Mouse (Mus musculus): ENCODE data around the gene Pik3c2b.

Pik3c2b gene

GRCm38 (mm10) chr1:133073327-133073856 lies 27.9 kb downstream of the Pik3c2b start:
- DNase-seq = peak; percentile 58

DNA sequence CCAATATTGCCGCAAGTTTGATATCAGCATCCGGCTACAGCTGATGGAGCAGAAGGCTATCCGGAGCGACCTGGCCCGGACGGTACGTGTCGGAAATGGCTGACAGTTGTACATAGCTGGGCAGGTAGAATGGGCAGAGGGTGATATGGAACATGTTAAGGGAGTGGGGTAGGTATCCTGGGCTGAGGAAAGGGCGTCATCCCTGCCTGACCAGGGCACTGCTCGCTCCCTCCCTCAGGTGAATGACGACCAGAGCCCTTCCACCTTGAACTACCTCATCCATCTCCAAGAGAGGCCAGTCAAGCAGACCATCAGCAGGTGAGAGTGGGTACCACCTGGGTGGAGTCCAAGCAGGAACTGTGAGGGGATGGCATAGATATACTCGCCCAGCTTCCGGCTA lies 29.1 kb downstream of the Pik3c2b start:
- no peak for DNase-seq

DNA sequence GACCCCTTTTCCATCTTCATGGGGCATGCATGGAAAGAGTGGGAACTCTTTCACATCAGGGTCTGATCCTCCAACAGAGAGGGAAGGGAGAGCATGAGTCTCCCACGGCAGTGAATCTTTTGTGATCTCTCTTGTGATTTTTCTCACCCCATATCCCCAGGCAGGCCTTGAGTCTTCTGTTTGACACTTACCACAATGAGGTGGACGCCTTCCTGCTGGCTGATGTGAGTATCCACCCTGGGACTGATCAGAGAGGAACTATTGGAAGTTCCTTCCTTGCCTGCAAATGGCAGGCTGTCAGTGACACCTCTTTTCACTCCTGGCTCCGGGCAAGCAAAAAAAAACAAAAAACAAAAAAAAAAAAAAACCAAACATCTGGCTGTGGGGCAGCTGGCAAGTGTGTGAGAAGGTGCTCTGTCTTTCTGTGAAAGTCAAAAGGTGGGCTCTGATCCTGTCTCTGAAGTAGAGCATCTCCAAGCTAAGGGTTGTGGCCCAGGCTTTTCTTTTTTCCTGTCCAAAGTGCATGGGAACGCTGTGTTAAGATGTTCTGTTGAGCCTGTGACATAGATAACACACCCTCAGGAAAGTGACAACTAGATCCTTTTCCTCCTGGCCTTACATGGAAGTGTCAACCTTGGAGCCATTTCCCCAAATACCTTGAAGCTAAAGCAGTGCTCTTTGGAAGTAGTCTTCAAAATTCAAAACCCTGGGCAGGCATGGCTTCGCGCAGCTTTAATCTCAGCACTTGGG lies 30.4 kb downstream of the Pik3c2b start:
- no peak for DNase-seq

- no peak for DNase-seq
Observed at GRCm38 (mm10) chr1:133076681-133077514, 31.4 kb downstream of the Pik3c2b start.

- no peak for DNase-seq
Observed at GRCm38 (mm10) chr1:133077606-133078337, 32.3 kb downstream of the Pik3c2b start.

DNA sequence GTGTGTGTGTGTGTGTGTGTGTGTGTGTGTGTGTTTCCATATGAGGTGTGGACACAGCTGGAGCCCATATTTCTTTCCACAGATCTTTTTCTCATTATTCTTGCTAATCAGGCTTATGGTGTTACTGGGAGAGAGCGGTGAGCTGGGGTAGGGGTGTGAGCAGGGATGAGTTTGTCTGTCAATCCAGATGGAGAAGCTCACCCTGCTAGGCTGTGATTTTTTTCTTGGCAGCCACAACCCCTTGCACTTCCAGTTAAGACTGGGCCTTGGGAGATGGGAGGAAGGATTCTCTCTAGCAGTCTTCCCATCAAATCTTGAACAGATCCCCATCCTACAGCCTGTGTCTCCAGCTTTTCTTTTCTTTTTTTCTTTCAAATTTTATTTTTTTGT lies 32.9 kb downstream of the Pik3c2b start:
- no peak for DNase-seq

GRCm38 (mm10) chr1:133079509-133079908 lies 34.0 kb downstream of the Pik3c2b start:
- no peak for DNase-seq

- no peak for DNase-seq
Observed at GRCm38 (mm10) chr1:133080079-133080561, 34.7 kb downstream of the Pik3c2b start.

- no peak for DNase-seq
Observed at GRCm38 (mm10) chr1:133080717-133081116, 35.2 kb downstream of the Pik3c2b start.

GRCm38 (mm10) chr1:133083003-133083546 lies 37.6 kb downstream of the Pik3c2b start:
- no peak for DNase-seq

- DNase-seq = peak; percentile 27
Observed at GRCm38 (mm10) chr1:133083942-133084625, 38.6 kb downstream of the Pik3c2b start.

GRCm38 (mm10) chr1:133084708-133085416 lies 39.4 kb downstream of the Pik3c2b start:
- DNase-seq = no peak

DNA sequence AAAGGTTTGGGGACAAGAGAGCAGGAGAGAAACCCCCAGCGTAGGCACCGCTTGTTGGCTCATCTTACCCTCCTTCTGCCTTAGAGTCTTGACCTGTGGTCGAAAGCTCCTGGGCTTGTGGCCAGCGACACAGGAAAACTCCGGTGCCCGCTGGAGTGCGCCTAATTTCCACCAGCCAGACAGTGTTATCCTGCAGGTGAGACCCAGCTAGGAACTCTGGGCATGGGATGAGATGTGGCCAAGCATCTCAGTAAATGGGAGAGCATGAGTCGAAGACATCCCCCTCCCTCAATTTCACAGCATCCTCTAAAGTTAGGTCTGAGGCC lies 39.9 kb downstream of the Pik3c2b start:
- DNase-seq = peak; percentile 69

DNA sequence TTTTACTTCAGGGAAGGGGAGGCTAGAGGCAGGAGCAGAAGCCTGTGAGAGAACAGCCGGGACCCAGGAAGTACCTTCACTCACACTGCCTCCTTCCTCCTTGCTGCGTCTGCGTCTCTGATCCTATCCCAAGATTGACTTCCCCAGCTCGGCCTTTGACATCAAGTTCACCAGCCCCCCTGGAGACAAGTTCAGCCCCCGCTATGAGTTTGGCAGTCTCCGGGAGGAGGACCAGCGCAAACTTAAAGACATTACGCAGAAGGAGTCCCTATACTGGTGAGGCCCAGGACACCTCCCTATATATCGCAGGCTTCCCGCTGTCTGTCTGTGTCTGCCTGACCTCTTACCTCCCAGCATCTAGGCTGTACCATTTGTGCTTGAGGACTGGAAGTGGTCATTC lies 41.3 kb downstream of the Pik3c2b start:
- no peak for DNase-seq

GRCm38 (mm10) chr1:133087206-133087905 lies 41.9 kb downstream of the Pik3c2b start:
- DNase-seq = peak; percentile 73

DNA sequence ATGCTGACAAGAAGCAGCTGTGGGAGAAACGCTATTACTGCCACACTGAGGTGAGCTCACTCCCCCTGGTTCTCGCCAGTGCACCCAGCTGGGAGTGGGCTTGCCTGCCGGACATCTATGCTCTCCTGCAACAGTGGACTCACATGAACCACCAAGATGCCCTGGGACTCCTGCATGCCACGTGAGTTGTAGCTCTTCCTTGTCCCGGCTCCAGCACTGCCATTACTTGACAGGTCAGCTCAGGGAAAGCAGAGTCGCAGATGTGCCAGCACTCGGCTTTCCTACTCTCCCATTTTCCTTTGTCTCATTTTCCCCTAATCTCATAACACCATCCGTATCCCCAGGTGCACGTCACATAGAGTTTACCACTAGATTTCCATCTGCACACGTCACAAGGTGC lies 42.7 kb downstream of the Pik3c2b start:
- DNase-seq = no peak

DNA sequence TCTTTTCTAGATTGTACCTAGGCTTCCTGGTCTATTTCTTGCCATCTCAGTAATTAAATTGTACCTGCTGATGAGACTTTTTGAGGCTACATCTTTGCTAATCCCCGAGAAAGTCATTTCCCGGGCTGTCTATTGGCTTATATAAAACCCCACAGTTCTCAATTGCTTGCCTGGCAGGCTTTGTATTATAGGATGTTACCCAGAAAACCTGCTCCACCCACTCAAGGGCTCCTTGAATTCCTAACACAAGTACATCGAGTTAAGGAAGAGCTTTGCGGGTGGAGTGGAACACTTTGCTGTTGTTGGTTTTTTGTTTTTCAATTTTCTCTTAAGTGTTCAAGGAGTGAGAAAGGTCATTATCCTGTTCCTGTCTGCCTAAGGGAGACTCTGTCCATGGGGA lies 43.9 kb downstream of the Pik3c2b start:
- no peak for DNase-seq

DNA sequence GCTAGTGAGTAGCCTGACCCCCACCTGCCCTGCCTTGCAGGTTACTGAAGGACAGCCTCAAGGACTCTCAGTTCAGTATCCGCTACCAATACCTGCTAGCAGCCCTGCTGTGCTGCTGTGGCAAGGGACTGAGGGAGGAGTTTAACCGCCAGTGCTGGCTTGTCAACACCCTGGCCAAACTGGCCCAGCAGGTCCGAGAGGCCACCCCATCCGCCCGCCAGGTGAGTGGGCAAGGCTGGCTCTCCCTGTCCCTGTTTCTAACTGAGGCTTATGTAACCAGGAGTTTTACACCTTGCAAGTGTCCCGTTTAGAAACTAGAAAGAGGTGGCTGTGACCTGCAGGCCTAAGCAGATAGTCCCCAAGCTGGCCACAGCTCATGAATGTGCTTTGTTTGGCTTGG lies 45.2 kb downstream of the Pik3c2b start:
- peak; percentile 80 for DNase-seq

- no peak for DNase-seq
Observed at GRCm38 (mm10) chr1:133091483-133091882, 46.0 kb downstream of the Pik3c2b start.

DNA sequence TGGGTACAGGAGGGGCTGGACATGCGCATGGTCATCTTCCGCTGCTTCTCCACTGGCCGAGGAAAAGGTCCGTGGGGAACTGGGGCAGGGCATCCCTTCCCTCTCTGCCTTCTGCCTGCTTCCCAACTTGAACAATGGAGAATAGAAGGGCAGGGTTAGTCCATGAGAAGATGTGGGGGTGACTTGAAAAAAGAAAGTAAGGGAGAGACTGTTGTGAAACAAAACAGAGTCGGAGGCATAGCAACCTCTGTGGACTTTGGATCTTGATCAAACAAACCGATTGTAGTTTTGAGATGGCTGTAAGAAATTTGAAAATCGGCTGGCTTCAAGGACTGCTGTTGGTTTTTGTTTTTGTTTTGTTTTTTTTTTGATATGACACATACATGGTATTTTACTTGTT lies 48.3 kb downstream of the Pik3c2b start:
- no peak for DNase-seq

Data from kidney, postnatal 14 days (tissue).